33 mouse cellular contexts compared by ENCODE assay signal in the genomic region with DNA sequence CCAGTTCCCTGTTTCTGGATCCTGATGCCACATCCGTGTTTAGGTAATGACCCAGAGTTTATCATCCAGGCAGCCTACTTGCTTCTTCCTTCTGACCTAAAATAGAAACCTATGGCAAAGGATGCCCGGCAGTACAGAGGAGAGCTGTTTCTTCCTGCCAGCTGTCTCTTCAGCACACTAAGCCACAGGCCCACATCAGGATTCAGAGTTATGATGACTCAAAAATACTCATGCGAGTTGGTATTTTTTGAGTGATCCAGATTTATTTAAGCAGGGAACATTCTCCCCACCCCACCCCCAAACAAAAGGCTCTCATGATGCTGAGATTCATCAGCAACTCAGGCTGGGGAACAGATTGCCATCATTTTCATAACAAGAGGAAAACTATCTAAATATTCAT.
DNase-seq lines count a peak whose midpoint lies in the region; ATAC-seq and TF ChIP-seq lines count a peak whose summit lies in the region.
"Had no signal": no experiment of that assay in that cellular context is flagged by ENCODE, and none has a peak within 500 bp of the region (broad histone marks: within the 10 kb centered on the region; RNA-seq: fewer than 3 reads in every experiment).

No protein-coding gene starts in this region.

- no peak for TF ChIP-seq POLR2A in myocyte (IDR thresholded peaks at IDR 0.05; ENCODE audit: insufficient read length, low read depth)

- ATAC-seq in frontal cortex, adult (ENCODE audit: low TSS enrichment): peak; percentile 90
- ATAC-seq: activated CD4-positive, CD25-positive, alpha-beta regulatory T cell, adult 4 months; CD4-positive, CD25-positive, alpha-beta regulatory T cell, adult 4 months; forebrain, embryonic 13.5 days; forebrain, embryonic 16.5 days; hindbrain, embryonic 16.5 days; intestine, embryonic 15.5 days had no signal

- H3K36me3 ChIP-seq in myocyte (ENCODE audit: control insufficient read depth, insufficient read depth): no peaks in the 10 kb centered on the region
- H3K36me3 ChIP-seq: embryonic facial prominence, embryonic 10.5 days; embryonic facial prominence, embryonic 13.5 days; forebrain, embryonic 10.5 days; heart, embryonic 12.5 days; heart, embryonic 15.5 days; hindbrain, embryonic 10.5 days; hindbrain, embryonic 13.5 days; intestine, embryonic 15.5 days had no signal

- no peak overlapping the region for H3ac ChIP-seq in myocyte (ENCODE audit: control insufficient read depth, insufficient read length)

- peak overlapping the region; percentile 32 for H3K4me2 ChIP-seq in myocyte (ENCODE audit: low read depth)
- H3K4me2 ChIP-seq: embryonic facial prominence, embryonic 13.5 days; forebrain, embryonic 13.5 days; heart, embryonic 12.5 days; heart, embryonic 15.5 days; hindbrain, embryonic 13.5 days; intestine, embryonic 15.5 days had no signal

- no peaks in the 10 kb centered on the region for H3K27me3 ChIP-seq in myocyte (ENCODE audit: control insufficient read depth, insufficient read depth, insufficient read length)
- H3K27me3 ChIP-seq: forebrain, embryonic 13.5 days; heart, embryonic 12.5 days; heart, embryonic 15.5 days; intestine, embryonic 15.5 days had no signal

- no peak overlapping the region for H3K4me3 ChIP-seq in myocyte
- H3K4me3 ChIP-seq: embryonic facial prominence, embryonic 10.5 days; embryonic facial prominence, embryonic 13.5 days; forebrain, embryonic 10.5 days; forebrain, embryonic 13.5 days; gastrocnemius, adult 2 months; heart, embryonic 12.5 days; heart, embryonic 15.5 days; hindbrain, embryonic 10.5 days; hindbrain, embryonic 13.5 days; intestine, embryonic 15.5 days had no signal

- H3K79me2 ChIP-seq in myocyte (ENCODE audit: control insufficient read depth, insufficient read depth): peaks cover 31% of the 10 kb centered on the region

- no peak for DNase-seq in frontal cortex, postnatal 14 days (ENCODE audit: low spot score in 2 of 2)
- peak; percentile 26 for DNase-seq in right cerebral cortex, adult 18-20 months
- DNase-seq in right cerebral cortex, postnatal 25 days: no peak
- DNase-seq in NIH3T3 (ENCODE audit: low read depth): peak; percentile 45
- DNase-seq in ovary, postnatal 10 days (ENCODE audit: low spot score): no peak
- DNase-seq in spleen, adult 12 weeks (ENCODE audit: low spot score): no peak
- DNase-seq: adrenal gland, adult 8-10 months; adrenal gland, postnatal 25 days; B cell, adult 2 months; cerebellum, adult 18-20 months; cerebellum, adult 9-11 months; cerebellum, postnatal 36 days; embryo, embryonic 11 days; gastrocnemius, adult 2 months; gastrocnemius, postnatal 14 days; heart, adult 18-20 months; heart, postnatal 10 days; heart, postnatal 36 days had no signal

TF ChIP-seq in myocyte, 11 proteins besides CTCF, POLR2A, EP300 and RAD21:
- TF ChIP-seq SRF (IDR thresholded peaks at IDR 0.05; ENCODE audit: control insufficient read depth, insufficient read length, low read depth) (no peak), MYOD1 (IDR thresholded peaks at IDR 0.05; ENCODE audit: control insufficient read depth in 1 of 3, insufficient read length in 2 of 3, low read depth in 2 of 3) (peak in 1 of 3 experiments; percentile 57), CEBPB (IDR thresholded peaks at IDR 0.05; ENCODE audit: insufficient read depth, poor library complexity, severe bottlenecking) (no peak), USF1 (IDR thresholded peaks at IDR 0.05; ENCODE audit: low read depth) (no peak)
TF ChIP-seq in myocyte: peak in this region for 1.

Comparison
In these comparisons a context has a peak if more than half of its experiments do, and no peak if none do; other contexts are left out.
1. DNase-seq: peak in right cerebral cortex, adult 18-20 months (single experiment) and NIH3T3 (single experiment); none in frontal cortex, postnatal 14 days (0 of 2), right cerebral cortex, postnatal 25 days (single experiment), ovary, postnatal 10 days (single experiment) and spleen, adult 12 weeks (single experiment).